In genomic region chr15:9348739-9349138, GRCm38 (mm10) we compare ENCODE assay signal across 35 mouse cellular contexts. TPM values are rescaled to one million over a fixed set of nuclear protein-coding genes. Genes with fewer than 3 reads are reported as not detected.
DNase-seq lines count a peak whose midpoint lies in the region; ATAC-seq and TF ChIP-seq lines count a peak whose summit lies in the region.
"Had no signal": no experiment of that assay in that cellular context is flagged by ENCODE, and none has a peak within 500 bp of the region (broad histone marks: within the 10 kb centered on the region; RNA-seq: fewer than 3 reads in every experiment).

No protein-coding gene starts in this region.

- ATAC-seq in kidney, postnatal 0 days (replicated peaks; ENCODE audit: low FRiP score, low read depth) = no peak
- ATAC-seq: forebrain, embryonic 14.5 days; forebrain, postnatal 0 days; intestine, embryonic 15.5 days; Patski had no signal

- H3K4me2 ChIP-seq in kidney, postnatal 0 days (ENCODE audit: low read length) = no peak overlapping the region
- H3K4me2 ChIP-seq: embryonic facial prominence, embryonic 12.5 days; embryonic facial prominence, embryonic 15.5 days; heart, embryonic 13.5 days; hindbrain, embryonic 15.5 days; intestine, embryonic 15.5 days had no signal

- TF ChIP-seq CTCF in kidney, postnatal 0 days (IDR thresholded peaks at IDR 0.05; ENCODE audit: low read depth) = peak; percentile 19; the same call in 1 of the 2 replicates
- peak in 2 of 3 experiments; percentile 11 to 51; a peak in 3 of 6 replicates for TF ChIP-seq CTCF in MEL (IDR thresholded peaks at IDR 0.05 in 2 of 3, conservative IDR thresholded peaks at IDR 0.05 in 1 of 3; ENCODE audit: control insufficient read depth in 1 of 3, insufficient read depth in 1 of 3, low read depth in 2 of 3, low read length in 3 of 3, poor library complexity in 1 of 3, severe bottlenecking in 1 of 3)
- TF ChIP-seq CTCF in gastrocnemius, adult 2 months (IDR thresholded peaks at IDR 0.05) = no peak

- peak; percentile 33 for TF ChIP-seq RAD21 in MEL (IDR thresholded peaks at IDR 0.05; ENCODE audit: low read depth, low read length)

- TF ChIP-seq POLR2A in MEL (IDR thresholded peaks at IDR 0.05; ENCODE audit: control insufficient read depth in 1 of 2, insufficient read depth in 1 of 2, low read depth in 1 of 2, low read length in 2 of 2, poor library complexity in 1 of 2) = no peak

- H3K27me3 ChIP-seq in kidney, postnatal 0 days (ENCODE audit: insufficient read depth, low read length) = no peaks in the 10 kb centered on the region
- no peaks in the 10 kb centered on the region for H3K27me3 ChIP-seq in MEL (ENCODE audit: control insufficient read depth in 1 of 2, insufficient read depth in 2 of 2, low read length in 2 of 2)
- H3K27me3 ChIP-seq: embryonic facial prominence, embryonic 12.5 days; embryonic facial prominence, embryonic 15.5 days; heart, embryonic 13.5 days; hindbrain, embryonic 15.5 days; intestine, embryonic 15.5 days had no signal

- H3K4me3 ChIP-seq in kidney, postnatal 0 days (replicated peaks; ENCODE audit: low read depth, low read length) = no peak overlapping the region
- H3K4me3 ChIP-seq in MEL (ENCODE audit: control insufficient read depth in 1 of 2, insufficient read depth in 1 of 2, low read depth in 2 of 2, low read length in 2 of 2) = no peak overlapping the region
- no peak overlapping the region for H3K4me3 ChIP-seq in gastrocnemius, adult 2 months
- H3K4me3 ChIP-seq: embryonic facial prominence, embryonic 12.5 days; embryonic facial prominence, embryonic 15.5 days; heart, adult 2 months; heart, embryonic 10.5 days; heart, embryonic 13.5 days; hindbrain, embryonic 15.5 days; intestine, embryonic 15.5 days had no signal

- no peak for TF ChIP-seq EP300 in MEL (IDR thresholded peaks at IDR 0.05; ENCODE audit: low read depth in 1 of 2, low read length in 2 of 2)

- DNase-seq in kidney, postnatal 0 days (ENCODE audit: low spot score) = no peak
- no peak for DNase-seq in kidney, postnatal 14 days
- peak; percentile 7 for DNase-seq in 416B (ENCODE audit: low read depth)
- peak; percentile 6 for DNase-seq in A20 (ENCODE audit: low read depth, low spot score)
- DNase-seq in MEL (ENCODE audit: low read depth, low spot score) = peak; percentile 9
- no peak for DNase-seq in right cerebral cortex, adult 2 months (ENCODE audit: low spot score in 2 of 2)
- no peak for DNase-seq in embryo, embryonic 9.5 days (ENCODE audit: extremely low spot score)
- DNase-seq in gastrocnemius, adult 2 months = no peak
- DNase-seq: adrenal gland, adult 2 months; adrenal gland, postnatal 14 days; B cell, adult 2 months; cerebellum, adult 11-12 months; cerebellum, adult 8-10 months; cerebellum, postnatal 14 days; forebrain, postnatal 0 days; gastrocnemius, postnatal 25 days; heart, adult 2 months; heart, postnatal 14 days; heart, postnatal 4 days had no signal

- 53% methylated on average over 3 of the region's 3 CpGs for WGBS in kidney, postnatal 0 days

- H3K9ac ChIP-seq in kidney, postnatal 0 days (ENCODE audit: low read depth, low read length) = no peak overlapping the region
- no peak overlapping the region for H3K9ac ChIP-seq in MEL (ENCODE audit: control insufficient read depth, low read depth, low read length, poor library complexity, severe bottlenecking)
- H3K9ac ChIP-seq: embryonic facial prominence, embryonic 12.5 days; embryonic facial prominence, embryonic 15.5 days; forebrain, postnatal 0 days; heart, embryonic 13.5 days; hindbrain, embryonic 15.5 days; intestine, embryonic 15.5 days had no signal

- H3K4me1 ChIP-seq in kidney, postnatal 0 days (replicated peaks; ENCODE audit: insufficient read depth, low read length) = no peaks in the 10 kb centered on the region
- no peaks in the 10 kb centered on the region for H3K4me1 ChIP-seq in MEL (ENCODE audit: control insufficient read depth in 1 of 2, insufficient read depth in 2 of 2, low read length in 2 of 2)
- H3K4me1 ChIP-seq: embryonic facial prominence, embryonic 12.5 days; embryonic facial prominence, embryonic 15.5 days; heart, embryonic 10.5 days; heart, embryonic 13.5 days; hindbrain, embryonic 15.5 days; intestine, embryonic 15.5 days had no signal

- intact Hi-C loops in gastrocnemius, adult 2 months (cut with DNase I) = no loop called here

- H3K9me3 ChIP-seq in kidney, postnatal 0 days (replicated peaks; ENCODE audit: low read length) = no peaks in the 10 kb centered on the region
- no peaks in the 10 kb centered on the region for H3K9me3 ChIP-seq in MEL (replicated peaks; ENCODE audit: insufficient read depth, low read length)
- H3K9me3 ChIP-seq: embryonic facial prominence, embryonic 12.5 days; embryonic facial prominence, embryonic 15.5 days; heart, embryonic 10.5 days; heart, embryonic 13.5 days; hindbrain, embryonic 15.5 days; intestine, embryonic 15.5 days had no signal

- H3K79me2 ChIP-seq in MEL (ENCODE audit: control insufficient read depth, insufficient read depth, low read length, poor library complexity) = no peaks in the 10 kb centered on the region

- no peak overlapping the region for H3K27ac ChIP-seq in kidney, postnatal 0 days
- no peak overlapping the region for H3K27ac ChIP-seq in MEL (ENCODE audit: control insufficient read depth, low read depth, low read length)
- no peak overlapping the region for H3K27ac ChIP-seq in gastrocnemius, adult 2 months
- H3K27ac ChIP-seq: embryonic facial prominence, embryonic 12.5 days; embryonic facial prominence, embryonic 15.5 days; heart, adult 2 months; heart, embryonic 10.5 days; heart, embryonic 13.5 days; hindbrain, embryonic 15.5 days; intestine, embryonic 15.5 days had no signal

- H3K36me3 ChIP-seq in kidney, postnatal 0 days (ENCODE audit: insufficient read depth, low read length) = no peaks in the 10 kb centered on the region
- H3K36me3 ChIP-seq in MEL (ENCODE audit: control insufficient read depth in 1 of 2, insufficient read depth in 2 of 2, low read length in 2 of 2) = no peaks in the 10 kb centered on the region
- H3K36me3 ChIP-seq: embryonic facial prominence, embryonic 12.5 days; embryonic facial prominence, embryonic 15.5 days; heart, embryonic 10.5 days; heart, embryonic 13.5 days; hindbrain, embryonic 15.5 days; intestine, embryonic 15.5 days had no signal

TF ChIP-seq in MEL, 35 proteins besides CTCF, POLR2A, EP300 and RAD21:
- TF ChIP-seq SIN3A (IDR thresholded peaks at IDR 0.05; ENCODE audit: low read length) (no peak), MAX (IDR thresholded peaks at IDR 0.05; ENCODE audit: low read length) (no peak), MYC (IDR thresholded peaks at IDR 0.05; ENCODE audit: low read depth, low read length) (no peak), UBTF (IDR thresholded peaks at IDR 0.05; ENCODE audit: borderline replicate concordance, insufficient read depth, low read depth, low read length) (no peak), SMC3 (IDR thresholded peaks at IDR 0.05; ENCODE audit: low read depth, low read length) (peak; percentile 66), BHLHE40 (IDR thresholded peaks at IDR 0.05; ENCODE audit: borderline replicate concordance, low read depth, low read length) (no peak), ZC3H11A (IDR thresholded peaks at IDR 0.05; ENCODE audit: low read depth, low read length) (peak; percentile 33), TAL1 (IDR thresholded peaks at IDR 0.05; ENCODE audit: low read length) (no peak)

RNA-seq across cellular contexts. Expression of gene Ugt3a2, which starts 13.4 kb away (rescaled TPM):
- polyA plus RNA-seq in kidney, postnatal 0 days (2015; fragmentation: Nextera tagmentation; extraction: Ambion mirVana) = 25.8 and 34.6 TPM in 2 replicates
- not detected in 2 replicates for total RNA-seq in MEL (2012; rRNA removed)
- polyA plus RNA-seq in MEL (2012; ENCODE audit: insufficient read depth in 1 of 2, insufficient read length in 2 of 2, low read depth in 1 of 2, low replicate concordance in 2 of 2, missing spikeins in 1 of 2) = not detected
- total RNA-seq in gastrocnemius, adult 2 months (2021) = not detected
- total RNA-seq: ES-E14; forebrain, postnatal 0 days; gastrocnemius, adult 8-10 months; gastrocnemius, postnatal 25 days; granulocyte monocyte progenitor cell, adult 5-6 weeks; heart, adult 2 months; heart, postnatal 14 days; heart, postnatal 4 days had no signal
- polyA plus RNA-seq: brain, embryonic 14.5 days; embryonic facial prominence, embryonic 12.5 days; embryonic facial prominence, embryonic 15.5 days; forebrain, embryonic 11.5 days; forebrain, embryonic 14.5 days; forebrain, postnatal 0 days; frontal cortex, adult 2 months; heart, embryonic 10.5 days; heart, embryonic 13.5 days; heart, embryonic 16.5 days; hindbrain, embryonic 11.5 days; hindbrain, embryonic 15.5 days; intestine, embryonic 15.5 days; Patski had no signal

Comparison
In these comparisons a context has a peak if more than half of its experiments do, and no peak if none do; other contexts are left out.
1. DNase-seq: peak in 416B (single experiment), A20 (single experiment) and MEL (single experiment); none in kidney, postnatal 0 days (single experiment), kidney, postnatal 14 days (single experiment), right cerebral cortex, adult 2 months (0 of 2), embryo, embryonic 9.5 days (single experiment) and gastrocnemius, adult 2 months (single experiment).